Mouse (Mus musculus) MEL (cell line): ENCODE measurements at regions not wholly inside any gene's neighbourhood (a gene's known extent, or its start where the extent isn't known, plus 50 kb on each side); places are given as distances from the start of the nearest gene placed in this dataset.

Experiments
- DNase-seq: peaks from one replicate; pipeline ENCODE4 v3.0.0; 2011; ENCODE audit warnings: low read depth, low spot score
- H3K27ac ChIP-seq: 2 replicates; pipeline ENCODE4 v1.5.1; 2012; ENCODE audit warnings: low read depth, mild to moderate bottlenecking, control low read depth, low read length, moderate library complexity; ENCODE audit not compliant: control insufficient read depth
- H3K27me3 ChIP-seq, 2 experiments: fragments of 150-350 bp in 1 of 2; sonication (generic) in 1 of 2; 2 replicates each; pipeline ENCODE4 v1.6.1; 2012; ENCODE audit warnings: low read length in 2 of 2, mild to moderate bottlenecking in 2 of 2, improper control_type of control experiment in 1 of 2, moderate library complexity in 1 of 2; ENCODE audit not compliant: insufficient read depth in 2 of 2, control insufficient read depth in 1 of 2
- H3K36me3 ChIP-seq, 2 experiments: 2 replicates each; pipeline ENCODE4 v1.6.1; 2012 to 2014; ENCODE audit warnings: low read length in 2 of 2, improper control_type of control experiment in 1 of 2, inconsistent platforms in 1 of 2, mild to moderate bottlenecking in 1 of 2; ENCODE audit not compliant: insufficient read depth in 2 of 2, control insufficient read depth in 1 of 2
- H3K4me1 ChIP-seq, 2 experiments: fragments of 150-350 bp in 1 of 2; sonication (generic) in 1 of 2; 2 replicates each; pipeline ENCODE4 v1.6.1; 2012; ENCODE audit warnings: low read length in 2 of 2, improper control_type of control experiment in 1 of 2, mild to moderate bottlenecking in 1 of 2; ENCODE audit not compliant: insufficient read depth in 2 of 2, control insufficient read depth in 1 of 2
- H3K4me3 ChIP-seq, 2 experiments: fragments of 150-350 bp in 1 of 2; sonication (generic) in 1 of 2; 2 replicates each; pipeline ENCODE4 v1.5.1; 2012; ENCODE audit warnings: low read depth in 2 of 2, low read length in 2 of 2, mild to moderate bottlenecking in 2 of 2, moderate library complexity in 2 of 2, control low read depth in 1 of 2, improper control_type of control experiment in 1 of 2; ENCODE audit not compliant: control insufficient read depth in 1 of 2, insufficient read depth in 1 of 2
- H3K79me2 ChIP-seq: 2 replicates; pipeline ENCODE4 v1.6.1; 2012; ENCODE audit warnings: mild to moderate bottlenecking, low read length, moderate library complexity; ENCODE audit not compliant: control insufficient read depth, poor library complexity, insufficient read depth
- H3K9ac ChIP-seq: 2 replicates; pipeline ENCODE4 v1.6.1; 2012; ENCODE audit warnings: low read depth, mild to moderate bottlenecking, control low read depth, low read length, moderate library complexity; ENCODE audit not compliant: control insufficient read depth, poor library complexity, severe bottlenecking
- H3K9me3 ChIP-seq: fragments of 150-350 bp; sonication (generic); replicated peaks from 2 replicates; pipeline ENCODE4 v1.6.1; 2012; ENCODE audit warnings: mild to moderate bottlenecking, low read length, improper control_type of control experiment, moderate library complexity; ENCODE audit not compliant: insufficient read depth
- CHD1 ChIP-seq: IDR thresholded peaks from 2 replicates; pipeline ENCODE4 v1.6.1; 2012; ENCODE audit warnings: low read depth, mild to moderate bottlenecking, inconsistent platforms, low read length, improper control_type of control experiment
- CHD2 ChIP-seq: IDR thresholded peaks from 2 replicates; pipeline ENCODE4 v1.6.1; 2011; ENCODE audit warnings: low read length, improper control_type of control experiment
- E2F4 ChIP-seq: IDR thresholded peaks from 2 replicates; pipeline ENCODE4 v1.6.1; 2011; ENCODE audit warnings: low read depth, low read length, improper control_type of control experiment, borderline replicate concordance
- GABPA ChIP-seq: IDR thresholded peaks from 2 replicates; pipeline ENCODE4 v1.6.1; 2012; ENCODE audit warnings: low read depth, mild to moderate bottlenecking, inconsistent platforms, low read length, improper control_type of control experiment, moderate library complexity
- GATA1 ChIP-seq: IDR thresholded peaks from 2 replicates; pipeline ENCODE4 v1.6.1; 2011; ENCODE audit warnings: low read depth, low read length, improper control_type of control experiment
- HCFC1 ChIP-seq: IDR thresholded peaks from 2 replicates; pipeline ENCODE4 v1.6.1; 2012; ENCODE audit warnings: low read depth, mild to moderate bottlenecking, inconsistent platforms, low read length, improper control_type of control experiment, moderate library complexity
- KAT2A ChIP-seq: conservative IDR thresholded peaks from 2 replicates; pipeline ENCODE4 v1.6.1; 2012; ENCODE audit warnings: low read depth, low read length, improper control_type of control experiment, inconsistent platforms
- MAFK ChIP-seq: IDR thresholded peaks from 2 replicates; pipeline ENCODE4 v1.6.1; 2011; ENCODE audit warnings: low read depth, mild to moderate bottlenecking, low read length, improper control_type of control experiment, borderline replicate concordance
- MAZ ChIP-seq: IDR thresholded peaks from 2 replicates; pipeline ENCODE4 v1.6.1; 2012; ENCODE audit warnings: low read depth, mild to moderate bottlenecking, inconsistent platforms, low read length, improper control_type of control experiment
- MYB ChIP-seq: IDR thresholded peaks from 2 replicates; pipeline ENCODE4 v1.6.1; 2011; ENCODE audit warnings: mild to moderate bottlenecking, low read depth, low read length, improper control_type of control experiment
- NELFE ChIP-seq: IDR thresholded peaks from 2 replicates; pipeline ENCODE4 v1.6.1; 2011; ENCODE audit warnings: low read depth, low read length, improper control_type of control experiment
- POLR2A ChIP-seq, 2 experiments: IDR thresholded peaks; 2 replicates each; pipeline ENCODE4 v1.6.1; 2011 to 2012; ENCODE audit warnings: low read length in 2 of 2, mild to moderate bottlenecking in 2 of 2, control low read depth in 1 of 2, improper control_type of control experiment in 1 of 2, low read depth in 1 of 2, moderate library complexity in 1 of 2; ENCODE audit not compliant: control insufficient read depth in 1 of 2, insufficient read depth in 1 of 2, poor library complexity in 1 of 2
- POLR2AphosphoS2 ChIP-seq: IDR thresholded peaks from 2 replicates; pipeline ENCODE4 v1.6.1; 2011; ENCODE audit warnings: low read length, improper control_type of control experiment
- POLR2AphosphoS5 ChIP-seq: IDR thresholded peaks from 2 replicates; pipeline ENCODE4 v1.6.1; 2012; ENCODE audit warnings: low read depth, borderline replicate concordance, mild to moderate bottlenecking, inconsistent platforms, low read length, moderate library complexity, mixed read lengths
- RAD21 ChIP-seq: IDR thresholded peaks from 2 replicates; pipeline ENCODE4 v1.6.1; 2011; ENCODE audit warnings: mild to moderate bottlenecking, low read depth, low read length, improper control_type of control experiment
- UBTF ChIP-seq: IDR thresholded peaks from 2 replicates; pipeline ENCODE4 v1.6.1; 2012; ENCODE audit warnings: low read depth, mild to moderate bottlenecking, inconsistent platforms, low read length, improper control_type of control experiment, moderate library complexity, borderline replicate concordance; ENCODE audit not compliant: insufficient read depth
- ZKSCAN1 ChIP-seq: IDR thresholded peaks from 2 replicates; pipeline ENCODE4 v1.6.1; 2012; ENCODE audit warnings: low read depth, mild to moderate bottlenecking, inconsistent platforms, low read length, improper control_type of control experiment, moderate library complexity
- ZNF384 ChIP-seq: IDR thresholded peaks from 2 replicates; pipeline ENCODE4 v1.6.1; 2012; ENCODE audit warnings: low read depth, mild to moderate bottlenecking, inconsistent platforms, low read length, improper control_type of control experiment

DNA sequence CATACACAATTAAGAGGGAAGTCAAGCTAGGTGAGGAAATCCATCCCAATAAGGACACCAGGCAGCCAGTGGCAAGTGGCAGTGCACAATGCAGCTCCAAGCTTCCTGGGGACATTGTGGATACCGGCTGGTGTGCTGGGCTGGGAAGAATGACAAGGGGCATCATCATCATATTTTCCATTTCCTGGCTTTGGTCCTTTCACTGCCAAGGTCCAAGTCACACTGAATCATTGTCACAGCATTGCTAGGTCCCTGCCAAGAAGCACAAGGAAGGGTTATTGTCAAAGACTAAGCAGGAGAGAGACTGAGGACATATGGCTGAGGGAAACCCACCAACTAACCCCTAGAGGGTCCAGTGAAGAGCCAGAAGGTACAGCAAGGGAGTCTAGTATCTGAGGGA is 1723.8 kb upstream of the Gm6569 start:
- H3K4me3 ChIP-seq = no peak overlapping the region
- no peaks in the 10 kb centered on the region for H3K36me3 ChIP-seq
- TF ChIP-seq GABPA = no peak
- TF ChIP-seq UBTF = no peak
- no peak for TF ChIP-seq MAFK
- no peak for TF ChIP-seq MAZ
- TF ChIP-seq E2F4 = no peak
- no peak for TF ChIP-seq RAD21
- H3K9ac ChIP-seq = no peak overlapping the region
- H3K27ac ChIP-seq = no peak overlapping the region
- no peaks in the 10 kb centered on the region for H3K79me2 ChIP-seq
- no peak for DNase-seq
- H3K9me3 ChIP-seq = no peaks in the 10 kb centered on the region
- no peaks in the 10 kb centered on the region for H3K4me1 ChIP-seq
- no peaks in the 10 kb centered on the region for H3K27me3 ChIP-seq

DNA sequence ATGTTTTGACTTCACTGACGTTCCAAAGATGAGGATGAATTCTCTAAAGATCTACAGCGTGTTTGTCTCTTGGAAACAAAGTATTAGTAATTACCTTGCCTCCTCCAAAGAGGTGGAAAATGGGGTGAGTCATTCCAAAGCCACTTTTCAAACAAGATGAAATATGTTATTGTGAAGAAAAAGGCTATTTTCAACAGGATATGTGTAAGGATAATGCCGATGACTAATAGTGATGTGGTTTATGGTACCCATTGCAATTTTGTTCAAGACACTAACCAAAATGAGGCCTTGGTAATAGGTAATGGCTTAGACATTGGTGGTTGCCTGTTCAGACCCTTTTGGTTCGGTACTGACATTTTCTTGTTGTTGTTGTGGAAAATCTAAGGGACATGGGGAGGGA is 1717.6 kb upstream of the Gm6569 start:
- Histone ChIP-seq H3K9ac (no peak overlapping the region), H3K27ac (no peak overlapping the region), H3K4me3 (no peak overlapping the region)
- no peak for TF ChIP-seq ZNF384
- TF ChIP-seq HCFC1 = no peak
- TF ChIP-seq GATA1 = no peak
- TF ChIP-seq POLR2AphosphoS5 = no peak
- TF ChIP-seq MAZ = no peak
- TF ChIP-seq ZKSCAN1 = no peak
- TF ChIP-seq CHD2 = no peak
- TF ChIP-seq POLR2A (IDR thresholded peaks at IDR 0.05; ENCODE audit: control insufficient read depth in 1 of 2, insufficient read depth in 1 of 2, low read depth in 1 of 2, low read length in 2 of 2, poor library complexity in 1 of 2) = no peak
- TF ChIP-seq KAT2A = no peak
- no peak for TF ChIP-seq CHD1
- TF ChIP-seq POLR2AphosphoS2 = no peak
- no peak for TF ChIP-seq NELFE
- TF ChIP-seq MYB = no peak
- TF ChIP-seq, all 39 proteins: peak for 0
- Histone ChIP-seq H3K36me3 (no peaks in the 10 kb centered on the region), H3K27me3 (no peaks in the 10 kb centered on the region), H3K9me3 (no peaks in the 10 kb centered on the region), H3K79me2 (no peaks in the 10 kb centered on the region), H3K4me1 (no peaks in the 10 kb centered on the region)
- DNase-seq = no peak
